Mouse (Mus musculus) forebrain, embryonic 15.5 days (tissue): ENCODE data around the gene Gtdc1. TPM values are rescaled to one million over a fixed set of nuclear protein-coding genes. Genes with fewer than 3 reads are reported as not detected.

Source experiments
- ATAC-seq: fragments of 200-750 bp; cut with Nextera tagmentation; replicated peaks from 2 replicates; pipeline ENCODE4 v1.8.0; 2017; ENCODE audit warnings: mild to moderate bottlenecking, moderate TSS enrichment, moderate library complexity
- H3K27ac ChIP-seq: fragments of 300-500 bp; sonication (generic); replicated peaks from 2 replicates; pipeline ENCODE4 v1.5.1; 2015; ENCODE audit warnings: mild to moderate bottlenecking, inconsistent platforms
- H3K27me3 ChIP-seq: fragments of 300-500 bp; sonication (generic); 2 replicates; pipeline ENCODE4 v1.6.1; 2015; ENCODE audit warnings: inconsistent platforms
- H3K36me3 ChIP-seq: fragments of 300-500 bp; sonication (generic); 2 replicates; pipeline ENCODE4 v1.6.1; 2015; ENCODE audit warnings: mild to moderate bottlenecking, inconsistent platforms
- H3K4me1 ChIP-seq: fragments of 300-500 bp; sonication (generic); 2 replicates; pipeline ENCODE4 v1.6.1; 2015; ENCODE audit warnings: inconsistent platforms
- H3K4me2 ChIP-seq: fragments of 300-500 bp; sonication (generic); replicated peaks from 2 replicates; pipeline ENCODE4 v1.6.1; 2015; ENCODE audit warnings: mild to moderate bottlenecking, inconsistent platforms
- H3K4me3 ChIP-seq: fragments of 300-500 bp; sonication (generic); 2 replicates; pipeline ENCODE4 v1.5.1; 2015; ENCODE audit warnings: mild to moderate bottlenecking, inconsistent platforms
- H3K9ac ChIP-seq: fragments of 300-500 bp; sonication (generic); replicated peaks from 2 replicates; pipeline ENCODE4 v1.6.1; 2015; ENCODE audit warnings: mild to moderate bottlenecking, inconsistent platforms
- H3K9me3 ChIP-seq: fragments of 300-500 bp; sonication (generic); 2 replicates; pipeline ENCODE4 v1.6.1; 2016; ENCODE audit warnings: inconsistent platforms
- WGBS: fragments of 180-500 bp; shearing (Covaris S2); methylation state at CpG from one replicate; pipeline ENCODE4 v1.1.7; 2015; ENCODE audit warnings: mixed read lengths; 5-methylcytosine and 5-hydroxymethylcytosine counted together
- polyA plus RNA-seq: library from polyadenylated mRNA; unstranded; fragments of >200 nt; fragmentation: Nextera tagmentation; extraction: Ambion mirVana; gene quantifications from 2 replicates; pipeline ENCODE4 v1.2.1, GENCODE M21; 2015

The Gtdc1 gene
- polyA plus RNA-seq, 1 experiment from 2014 or later: 35.9 TPM

GRCm38 (mm10) chr2:44700276-44700675 is 227.2 kb downstream of the Gtdc1 start:
- Histone ChIP-seq H3K36me3 (no peaks in the 10 kb centered on the region), H3K4me1 (peaks cover 8% of the 10 kb centered on the region), H3K9ac (no peak overlapping the region), H3K4me2 (no peak overlapping the region), H3K9me3 (no peaks in the 10 kb centered on the region), H3K4me3 (no peak overlapping the region), H3K27ac (no peak overlapping the region), H3K27me3 (no peaks in the 10 kb centered on the region)
- 30% methylated on average over 4 of the region's 4 CpGs for WGBS
- ATAC-seq: no peak

- Histone ChIP-seq H3K27me3 (no peaks in the 10 kb centered on the region), H3K36me3 (no peaks in the 10 kb centered on the region), H3K4me1 (peaks cover 8% of the 10 kb centered on the region), H3K9ac (no peak overlapping the region), H3K27ac (peak overlapping the region; percentile 71), H3K4me2 (no peak overlapping the region), H3K4me3 (no peak overlapping the region), H3K9me3 (no peaks in the 10 kb centered on the region)
- 29% methylated on average over 3 of the region's 3 CpGs for WGBS
- peak; percentile 89 for ATAC-seq
Measured at GRCm38 (mm10) chr2:44696441-44696840, 231.0 kb downstream of the Gtdc1 start.

- Histone ChIP-seq H3K36me3 (no peaks in the 10 kb centered on the region), H3K9ac (no peak overlapping the region), H3K4me2 (no peak overlapping the region), H3K4me1 (peaks cover 8% of the 10 kb centered on the region), H3K27me3 (no peaks in the 10 kb centered on the region), H3K27ac (no peak overlapping the region), H3K4me3 (no peak overlapping the region), H3K9me3 (no peaks in the 10 kb centered on the region)
- WGBS: 3% methylated on average over 1 of the region's 1 CpGs
- no peak for ATAC-seq
Measured at GRCm38 (mm10) chr2:44693898-44694297, 233.6 kb downstream of the Gtdc1 start.

- no peaks in the 10 kb centered on the region for H3K4me1 ChIP-seq
- H3K36me3 ChIP-seq: no peaks in the 10 kb centered on the region
- H3K27me3 ChIP-seq: no peaks in the 10 kb centered on the region
- 87% methylated on average over 7 of the region's 7 CpGs for WGBS
- ATAC-seq: no peak
- H3K27ac ChIP-seq: no peak overlapping the region
- no peak overlapping the region for H3K9ac ChIP-seq
- H3K9me3 ChIP-seq: no peaks in the 10 kb centered on the region
- no peak overlapping the region for H3K4me3 ChIP-seq
- H3K4me2 ChIP-seq: no peak overlapping the region
Measured at GRCm38 (mm10) chr2:44664049-44664448, 263.4 kb downstream of the Gtdc1 start.

DNA sequence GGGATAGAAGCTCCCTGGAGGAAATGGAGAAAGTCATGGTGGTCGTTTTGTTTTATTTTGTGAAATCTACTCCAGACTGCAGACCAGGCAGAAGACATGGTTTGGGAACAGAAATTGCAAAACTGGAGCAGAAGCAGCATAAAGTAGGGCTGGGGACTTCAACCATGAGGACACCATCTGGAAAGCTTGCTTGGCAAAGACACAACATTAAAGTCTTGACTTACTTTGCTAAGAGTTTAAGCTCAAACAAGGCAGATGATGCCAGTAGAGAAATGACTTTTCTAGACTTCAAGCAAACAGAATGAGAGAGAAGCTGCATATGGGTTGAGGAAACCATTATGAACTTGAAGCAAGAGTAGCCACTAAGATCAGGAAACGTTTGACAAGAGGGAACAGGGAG is 267.6 kb downstream of the Gtdc1 start:
- H3K9ac ChIP-seq: no peak overlapping the region
- H3K4me1 ChIP-seq: no peaks in the 10 kb centered on the region
- no peak overlapping the region for H3K4me3 ChIP-seq
- H3K27ac ChIP-seq: no peak overlapping the region
- no peak for ATAC-seq
- H3K9me3 ChIP-seq: no peaks in the 10 kb centered on the region
- H3K36me3 ChIP-seq: no peaks in the 10 kb centered on the region
- WGBS: 76% methylated on average over 2 of the region's 2 CpGs
- H3K27me3 ChIP-seq: no peaks in the 10 kb centered on the region
- no peak overlapping the region for H3K4me2 ChIP-seq

GRCm38 (mm10) chr2:44659011-44659410 is 268.4 kb downstream of the Gtdc1 start:
- H3K27ac ChIP-seq: no peak overlapping the region
- no peaks in the 10 kb centered on the region for H3K9me3 ChIP-seq
- no peaks in the 10 kb centered on the region for H3K4me1 ChIP-seq
- H3K9ac ChIP-seq: no peak overlapping the region
- ATAC-seq: no peak
- no peak overlapping the region for H3K4me3 ChIP-seq
- no peaks in the 10 kb centered on the region for H3K36me3 ChIP-seq
- no peaks in the 10 kb centered on the region for H3K27me3 ChIP-seq
- no peak overlapping the region for H3K4me2 ChIP-seq

GRCm38 (mm10) chr2:44648537-44648936 is 278.9 kb downstream of the Gtdc1 start:
- H3K36me3 ChIP-seq: no peaks in the 10 kb centered on the region
- WGBS: 86% methylated on average over 3 of the region's 3 CpGs
- no peak overlapping the region for H3K9ac ChIP-seq
- no peak overlapping the region for H3K27ac ChIP-seq
- H3K9me3 ChIP-seq: no peaks in the 10 kb centered on the region
- no peaks in the 10 kb centered on the region; the same call in 1 of the 2 replicates for H3K4me1 ChIP-seq
- ATAC-seq: no peak
- H3K4me2 ChIP-seq: no peak overlapping the region
- no peak overlapping the region for H3K4me3 ChIP-seq
- H3K27me3 ChIP-seq: no peaks in the 10 kb centered on the region

DNA sequence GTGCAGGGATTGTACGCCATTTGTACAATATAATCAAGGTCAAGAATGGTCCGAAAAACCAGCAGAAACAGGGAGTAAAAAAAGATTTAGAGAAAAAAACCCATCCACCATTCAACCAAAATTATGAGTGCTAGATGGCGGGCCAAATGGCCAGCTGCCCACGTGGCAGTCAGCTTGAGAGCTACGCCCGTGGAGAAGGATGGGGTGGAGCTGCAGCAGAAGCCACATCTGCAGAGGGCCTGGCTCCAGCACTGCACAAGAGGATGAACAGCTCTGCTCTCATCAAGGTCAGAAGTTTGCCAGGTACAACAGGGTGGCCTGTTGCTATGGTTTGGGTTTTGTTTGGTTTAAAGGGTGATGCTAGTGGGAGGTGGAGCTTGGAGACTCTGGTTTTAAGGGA is 281.1 kb downstream of the Gtdc1 start:
- WGBS: 83% methylated on average over 6 of the region's 6 CpGs
- Histone ChIP-seq H3K9ac (no peak overlapping the region), H3K27ac (no peak overlapping the region), H3K36me3 (no peaks in the 10 kb centered on the region), H3K4me1 (no peaks in the 10 kb centered on the region; the same call in 1 of the 2 replicates), H3K4me3 (no peak overlapping the region), H3K4me2 (no peak overlapping the region), H3K27me3 (no peaks in the 10 kb centered on the region), H3K9me3 (no peaks in the 10 kb centered on the region)
- no peak for ATAC-seq

- H3K9ac ChIP-seq: no peak overlapping the region
- 21% methylated on average over 2 of the region's 2 CpGs for WGBS
- no peaks in the 10 kb centered on the region for H3K9me3 ChIP-seq
- H3K4me2 ChIP-seq: no peak overlapping the region
- H3K4me1 ChIP-seq: peaks cover 10% of the 10 kb centered on the region
- no peak for ATAC-seq
- H3K27me3 ChIP-seq: no peaks in the 10 kb centered on the region
- H3K27ac ChIP-seq: no peak overlapping the region
- no peaks in the 10 kb centered on the region for H3K36me3 ChIP-seq
- H3K4me3 ChIP-seq: no peak overlapping the region
Measured at GRCm38 (mm10) chr2:44639370-44639769, 288.1 kb downstream of the Gtdc1 start.

- Histone ChIP-seq H3K4me3 (no peak overlapping the region), H3K27ac (no peak overlapping the region), H3K9me3 (no peaks in the 10 kb centered on the region), H3K4me1 (peaks cover 10% of the 10 kb centered on the region), H3K4me2 (no peak overlapping the region), H3K9ac (no peak overlapping the region), H3K36me3 (no peaks in the 10 kb centered on the region), H3K27me3 (no peaks in the 10 kb centered on the region)
- 54% methylated on average over 4 of the region's 4 CpGs for WGBS
- ATAC-seq: 0 out of 2 replicates have a peak, but pooled peaks have one; percentile 43
Measured at GRCm38 (mm10) chr2:44638157-44638556, 289.3 kb downstream of the Gtdc1 start.

GRCm38 (mm10) chr2:44633971-44634370 is 293.5 kb downstream of the Gtdc1 start:
- Histone ChIP-seq H3K9ac (no peak overlapping the region), H3K27ac (no peak overlapping the region), H3K4me3 (no peak overlapping the region), H3K27me3 (no peaks in the 10 kb centered on the region), H3K4me1 (peaks cover 6% of the 10 kb centered on the region), H3K36me3 (no peaks in the 10 kb centered on the region), H3K4me2 (no peak overlapping the region), H3K9me3 (no peaks in the 10 kb centered on the region)
- 66% methylated on average over 8 of the region's 8 CpGs for WGBS
- no peak for ATAC-seq

DNA sequence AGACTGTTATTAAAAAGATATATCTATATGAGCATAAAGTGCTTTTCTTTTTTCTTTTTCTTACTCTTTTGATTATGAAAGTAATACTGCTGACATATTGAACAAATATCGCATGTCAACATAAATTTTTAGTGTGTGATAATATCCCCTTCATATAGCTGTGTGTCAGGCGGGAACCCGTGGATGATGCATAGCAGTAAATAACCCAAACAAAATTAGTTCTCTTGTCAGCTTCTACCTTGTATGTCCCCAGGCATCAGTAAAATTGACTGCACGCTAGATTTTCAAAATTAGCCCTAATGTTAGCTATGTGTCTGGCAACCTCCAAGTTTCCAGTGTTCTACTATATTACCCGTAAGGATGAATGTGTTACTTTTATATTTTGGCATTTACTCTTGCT is 294.4 kb downstream of the Gtdc1 start:
- Histone ChIP-seq H3K9me3 (no peaks in the 10 kb centered on the region), H3K36me3 (no peaks in the 10 kb centered on the region), H3K27ac (no peak overlapping the region), H3K4me2 (no peak overlapping the region), H3K4me1 (peaks cover 3% of the 10 kb centered on the region), H3K4me3 (no peak overlapping the region), H3K9ac (no peak overlapping the region), H3K27me3 (no peaks in the 10 kb centered on the region)
- 78% methylated on average over 5 of the region's 5 CpGs for WGBS
- ATAC-seq: no peak

DNA sequence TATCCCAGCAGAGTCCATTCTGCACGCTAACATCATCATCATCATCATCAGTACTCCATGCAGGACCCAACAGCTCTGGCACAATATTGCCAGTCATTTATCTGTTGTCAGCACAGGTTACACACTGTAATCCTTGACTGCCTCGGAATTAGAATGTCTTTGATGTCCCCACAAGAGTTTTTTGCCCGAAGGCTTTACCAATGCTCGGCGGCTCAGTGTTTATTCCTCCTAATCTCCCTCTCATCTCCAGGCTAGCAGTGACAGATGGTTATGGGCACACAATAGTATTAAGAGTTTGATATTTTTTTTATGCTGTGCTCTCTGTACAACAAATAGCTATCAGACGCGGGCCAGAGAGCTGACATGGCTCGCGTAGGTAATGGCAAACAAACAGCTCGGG is 294.9 kb downstream of the Gtdc1 start:
- Histone ChIP-seq H3K27ac (no peak overlapping the region), H3K4me3 (no peak overlapping the region), H3K9me3 (no peaks in the 10 kb centered on the region), H3K4me2 (no peak overlapping the region), H3K9ac (no peak overlapping the region), H3K36me3 (no peaks in the 10 kb centered on the region), H3K4me1 (no peaks in the 10 kb centered on the region), H3K27me3 (no peaks in the 10 kb centered on the region)
- WGBS: 51% methylated on average over 10 of the region's 10 CpGs
- 0 out of 2 replicates have a peak, but pooled peaks have one; percentile 29 for ATAC-seq
